Mouse (Mus musculus) gastrocnemius, adult 8-10 months (tissue): ENCODE results near the gene Ablim1. TPM values are rescaled to one million over a fixed set of nuclear protein-coding genes. Genes with fewer than 3 reads are reported as not detected.
A peak's percentile ranks its signal among the peaks of the same experiment; 100 is the strongest.
"Not testable (repeated sequence)": the region's sequence is repeated elsewhere in the genome, so short reads cannot be mapped to it uniquely, and the experiment has no call there.

Experiments
- DNase-seq, 2 experiments: peaks; one replicate each; pipeline ENCODE4 v3.0.0; 2022; ENCODE audit warnings: low spot score in 2 of 2
- total RNA-seq, 4 experiments: library from RNA; stranded (reverse); gene quantifications; 2 replicates each; pipeline ENCODE4 v1.2.4; 2022

The Ablim1 gene
- total RNA-seq, 4 experiments from 2014 or later = 37.8 to 51.1 (median 48.1) TPM

DNA sequence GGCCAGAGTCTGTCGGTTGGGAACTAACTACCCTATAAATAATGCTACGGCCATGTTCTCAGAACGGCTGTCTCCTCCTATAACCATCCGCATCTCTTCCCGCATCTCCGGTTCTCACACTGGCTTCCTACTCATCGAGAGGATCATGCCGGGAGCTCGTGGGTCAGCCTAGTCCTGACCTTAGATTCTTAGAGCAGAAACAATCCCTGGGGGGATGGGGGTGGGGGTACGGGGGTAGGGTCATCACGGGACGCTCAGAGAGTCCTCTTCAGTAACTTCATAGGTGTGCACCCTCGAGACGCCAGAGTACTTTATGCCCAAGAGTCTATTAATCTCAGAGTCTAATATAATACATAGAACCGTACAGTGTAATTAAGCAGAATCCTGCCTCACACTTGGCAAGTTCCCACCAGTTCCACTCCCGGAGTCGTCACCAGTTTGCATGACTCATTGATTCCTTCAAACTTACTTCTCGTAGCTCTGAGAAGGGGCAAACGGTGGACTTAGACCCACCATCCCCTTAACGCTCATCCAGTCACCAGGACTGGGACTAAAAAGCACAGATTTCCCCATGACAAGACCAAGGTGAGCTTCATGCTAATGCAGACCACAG, 156.9 kb downstream of the Ablim1 start:
- DNase-seq = no peak

DNA sequence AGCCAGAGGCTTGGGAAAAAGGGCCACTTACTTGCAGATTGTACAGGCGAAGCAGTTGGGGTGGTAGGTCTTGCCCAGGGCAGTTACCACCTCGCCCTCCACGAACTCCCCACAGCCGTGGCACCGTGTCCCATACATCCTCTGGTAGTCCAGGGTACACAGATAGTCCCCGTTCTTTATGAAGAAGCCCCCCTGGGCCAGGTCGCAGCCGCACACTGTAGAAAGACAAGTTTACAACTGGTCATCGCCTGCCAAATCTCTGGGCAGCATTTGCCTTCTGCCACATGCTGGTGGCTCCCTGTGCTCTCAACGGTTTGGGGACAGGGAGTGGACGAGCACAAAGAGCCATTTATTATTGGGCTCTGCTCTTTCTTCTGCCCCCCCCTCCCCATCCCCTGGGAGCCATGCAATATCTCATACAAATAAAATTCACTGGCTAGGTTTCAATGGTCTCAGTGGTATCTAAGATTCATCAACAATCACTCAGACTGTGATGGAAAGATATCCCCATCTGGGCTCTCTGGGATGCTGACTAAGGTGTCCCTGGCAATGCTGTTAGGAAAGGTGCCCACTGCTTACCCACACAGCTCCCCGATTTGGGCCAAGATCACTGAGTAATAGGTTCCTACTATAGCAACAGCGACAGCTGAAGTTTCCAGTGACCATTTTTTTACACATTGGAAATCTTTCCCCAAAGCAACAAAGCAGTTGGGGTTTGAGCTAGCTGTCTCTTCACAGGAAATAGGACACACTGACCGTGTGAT, 159.4 kb downstream of the Ablim1 start:
- DNase-seq = no peak

- no peak for DNase-seq
Observed at GRCm38 (mm10) chr19:57152357-57152756, 162.4 kb downstream of the Ablim1 start.

DNA sequence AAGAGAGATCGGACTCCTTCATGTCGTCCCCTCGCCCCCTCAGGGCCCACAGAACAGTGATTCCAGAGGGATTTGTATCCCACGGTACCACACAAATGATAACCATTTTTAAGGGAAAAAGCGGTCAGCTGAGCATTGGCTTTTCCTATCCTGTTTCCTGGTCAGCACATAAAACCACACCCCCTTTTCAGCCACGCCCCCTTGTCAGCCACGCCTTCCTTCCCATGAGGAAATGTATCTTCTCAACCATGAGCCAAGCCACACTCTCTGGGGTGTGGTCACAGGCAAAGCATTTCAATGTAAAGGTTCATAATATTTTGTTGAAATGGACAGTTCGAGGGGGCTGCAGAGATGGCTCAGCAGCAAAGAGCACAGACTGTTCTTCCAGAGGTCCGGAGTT, 163.2 kb downstream of the Ablim1 start:
- no peak for DNase-seq

- no peak for DNase-seq
Observed at GRCm38 (mm10) chr19:57150275-57150674, 164.4 kb downstream of the Ablim1 start.

GRCm38 (mm10) chr19:57147746-57148145, 167.0 kb downstream of the Ablim1 start:
- no peak for DNase-seq

- DNase-seq = no peak
Observed at GRCm38 (mm10) chr19:57146936-57147335, 167.8 kb downstream of the Ablim1 start.

- no peak for DNase-seq
Observed at GRCm38 (mm10) chr19:57143646-57144045, 171.1 kb downstream of the Ablim1 start.

DNA sequence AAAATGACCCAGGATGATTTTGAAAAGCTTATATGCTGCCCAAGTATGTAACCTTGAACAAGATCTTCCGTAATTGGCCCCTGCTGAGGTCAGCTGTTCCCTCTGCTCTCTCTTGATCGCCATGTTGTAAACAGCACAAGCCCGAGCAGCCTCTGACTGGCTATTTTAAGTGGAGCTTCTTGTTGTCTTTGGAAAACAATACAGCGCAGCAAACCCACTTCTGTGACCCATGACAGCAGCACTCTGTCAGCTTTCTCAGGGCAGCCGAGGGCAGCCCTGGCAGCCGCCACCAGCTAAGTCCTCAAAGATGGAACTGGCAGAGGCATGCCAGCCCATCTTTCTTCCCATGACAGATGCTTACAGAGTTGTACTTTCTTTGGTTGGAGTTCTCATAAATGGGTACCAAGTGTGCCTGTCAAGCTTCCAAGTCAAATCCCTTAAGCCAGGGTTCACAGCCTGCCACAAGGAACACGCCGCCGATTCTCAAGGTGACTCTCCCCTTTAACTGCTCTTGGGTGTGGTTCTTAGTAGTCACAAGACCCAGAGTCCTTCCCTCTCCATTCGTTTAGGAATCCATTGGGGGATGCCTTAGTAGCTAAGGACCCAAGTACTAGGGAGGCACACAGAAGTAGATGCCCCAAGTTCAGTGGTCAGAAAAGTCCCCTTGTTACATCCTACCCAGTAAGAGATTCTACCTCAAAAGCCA, 172.8 kb downstream of the Ablim1 start:
- no peak for DNase-seq

DNA sequence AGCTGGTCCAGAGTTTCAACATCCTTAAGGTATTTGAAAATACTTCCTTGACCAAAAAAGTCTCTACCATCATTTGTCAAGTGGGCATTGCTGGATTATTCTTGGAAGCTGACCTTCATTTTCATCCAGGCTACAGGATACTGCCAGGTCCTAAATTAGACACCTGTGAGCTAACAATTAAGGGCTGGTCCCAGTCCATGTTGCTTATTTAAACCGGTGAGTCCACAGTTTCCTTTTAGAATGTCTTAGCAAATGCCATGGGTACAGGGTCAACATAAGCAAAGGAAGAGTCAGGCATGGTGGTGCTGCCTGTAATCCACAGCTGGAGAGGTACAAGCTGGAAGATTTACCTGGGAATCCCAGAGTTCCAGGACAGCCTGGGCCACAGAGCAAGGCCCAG, 173.8 kb downstream of the Ablim1 start:
- DNase-seq = no peak

DNA sequence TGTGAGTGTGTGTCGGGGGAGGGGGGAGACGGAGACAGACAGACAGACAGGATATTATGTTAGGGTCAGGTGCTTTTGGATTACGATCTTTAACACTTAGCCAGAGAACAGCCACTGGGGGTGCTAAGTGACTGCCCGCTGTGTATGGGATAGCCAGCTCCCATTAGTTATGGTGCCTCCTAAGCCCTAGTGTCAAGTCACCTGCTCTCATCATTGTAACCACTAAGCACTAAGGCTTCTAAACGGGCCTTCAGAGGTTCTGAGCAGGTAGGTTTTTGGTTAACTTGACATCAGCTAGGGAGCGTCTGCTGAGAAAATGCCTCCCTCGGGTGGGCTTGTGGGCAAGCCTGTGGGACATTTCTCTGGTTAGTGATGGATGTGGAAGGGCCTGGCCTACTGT, 174.6 kb downstream of the Ablim1 start:
- DNase-seq = no peak

GRCm38 (mm10) chr19:57138909-57139617, 175.7 kb downstream of the Ablim1 start:
- no peak for DNase-seq

DNA sequence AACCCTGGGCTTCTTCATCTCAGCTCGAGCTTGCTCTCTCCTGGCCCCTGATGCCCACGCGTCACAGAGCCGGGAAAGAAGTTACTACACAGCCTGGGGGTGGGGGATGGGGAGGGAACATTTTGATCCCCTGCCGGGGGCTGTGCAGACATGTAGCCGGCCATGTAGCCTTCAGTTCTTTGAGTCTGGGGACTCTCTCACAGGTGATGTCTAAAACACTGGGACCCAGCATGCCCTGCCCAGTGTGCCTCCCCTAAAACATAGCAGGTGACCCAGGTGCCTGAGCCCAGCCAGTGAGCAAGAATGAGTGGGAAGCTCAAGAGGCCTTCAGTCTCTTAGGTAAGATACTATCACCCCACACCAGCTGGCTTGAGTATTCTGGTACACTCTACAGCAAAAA, 176.2 kb downstream of the Ablim1 start:
- no peak for DNase-seq

DNA sequence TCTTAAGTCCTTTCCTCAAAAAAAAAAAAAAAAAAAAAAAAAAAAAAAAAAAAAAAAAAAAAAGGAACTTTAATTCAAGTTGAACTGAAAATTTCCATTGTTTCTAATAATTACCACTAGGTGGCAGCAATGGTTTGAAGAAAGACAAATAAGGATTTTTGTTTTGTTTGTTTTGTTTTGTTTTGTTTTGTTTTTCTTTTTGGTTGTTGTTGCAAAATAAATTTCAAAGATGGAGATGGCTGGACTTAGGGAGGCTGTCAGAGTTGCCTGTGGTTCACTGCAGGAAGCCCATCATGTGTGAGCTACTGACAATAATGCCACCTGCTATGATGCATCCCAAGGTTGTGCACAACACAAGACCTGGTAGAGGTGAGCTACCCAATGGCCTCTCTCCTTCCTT, 176.7 kb downstream of the Ablim1 start:
- DNase-seq = no peak

DNA sequence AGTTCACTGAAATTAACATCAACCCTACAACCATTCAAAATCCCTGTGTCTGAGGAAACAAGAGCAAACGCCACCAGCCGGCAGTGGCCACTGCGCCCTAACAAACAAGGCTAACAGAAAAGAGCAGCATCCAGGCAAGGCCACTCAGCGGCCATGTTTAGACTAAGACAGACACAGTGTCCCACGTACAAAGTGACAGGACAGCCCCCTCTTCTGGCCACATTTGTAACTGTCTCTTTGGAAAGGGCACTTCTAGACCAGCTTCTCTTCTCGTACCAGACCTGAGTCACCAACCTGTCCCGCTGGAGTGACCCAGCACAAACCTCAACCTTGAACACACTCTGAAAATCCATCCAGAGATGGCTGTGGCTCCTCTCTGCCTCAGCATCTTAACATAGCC, 178.5 kb downstream of the Ablim1 start:
- DNase-seq = peak in 1 of 2 experiments; percentile 60

DNA sequence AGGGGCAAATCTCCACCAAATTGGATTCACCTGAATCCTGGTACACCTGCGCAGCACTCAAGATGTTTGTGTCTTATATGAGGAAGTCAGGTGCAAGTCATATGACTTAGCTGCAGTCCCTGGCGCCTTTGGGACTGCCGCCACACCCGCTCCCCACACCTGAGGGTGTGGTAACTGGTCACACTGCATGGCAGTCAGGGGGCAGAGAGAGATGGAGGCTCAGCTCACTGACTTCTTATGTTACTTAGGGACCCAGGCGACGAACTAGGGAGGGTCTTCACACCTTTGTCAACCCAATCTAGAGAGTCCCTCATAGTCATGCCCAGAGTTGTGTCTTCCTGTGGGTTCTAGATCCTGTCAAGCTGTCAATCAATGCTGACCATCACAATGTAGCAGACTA, 179.1 kb downstream of the Ablim1 start:
- not testable (repeated sequence) for DNase-seq

DNA sequence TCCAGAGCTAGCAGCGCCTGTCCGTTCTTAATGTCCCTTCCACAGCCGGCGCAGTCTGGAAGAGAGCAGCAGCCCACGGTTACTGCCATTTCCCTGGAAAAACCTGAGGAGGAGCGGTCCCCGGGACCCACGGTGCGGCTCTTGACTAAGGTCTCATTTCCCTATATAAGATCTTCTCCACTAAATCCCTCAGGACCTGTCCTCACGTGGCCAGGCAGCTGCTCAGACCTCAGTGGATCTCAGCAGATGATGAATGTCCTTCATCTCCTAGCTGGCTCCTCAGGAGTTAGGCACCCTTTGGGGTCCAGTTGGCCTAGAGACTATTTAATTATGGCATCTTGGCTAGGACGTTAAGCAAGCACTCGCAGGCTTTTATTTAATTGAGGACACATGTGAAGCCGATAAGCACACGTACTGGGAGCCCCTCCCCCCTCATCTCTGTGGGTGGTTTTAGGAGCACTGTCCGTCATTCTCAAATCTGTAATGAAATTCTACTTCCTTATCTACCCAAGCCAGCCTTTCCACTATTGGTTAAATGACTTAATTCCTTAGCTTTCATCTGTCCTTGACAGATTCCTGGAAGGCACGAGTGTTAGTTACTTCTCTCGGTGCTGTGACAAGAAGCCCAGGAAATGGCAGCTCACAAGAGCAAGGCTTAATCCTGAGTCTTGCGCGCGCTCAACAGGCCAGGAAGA, 179.9 kb downstream of the Ablim1 start:
- no peak for DNase-seq

DNA sequence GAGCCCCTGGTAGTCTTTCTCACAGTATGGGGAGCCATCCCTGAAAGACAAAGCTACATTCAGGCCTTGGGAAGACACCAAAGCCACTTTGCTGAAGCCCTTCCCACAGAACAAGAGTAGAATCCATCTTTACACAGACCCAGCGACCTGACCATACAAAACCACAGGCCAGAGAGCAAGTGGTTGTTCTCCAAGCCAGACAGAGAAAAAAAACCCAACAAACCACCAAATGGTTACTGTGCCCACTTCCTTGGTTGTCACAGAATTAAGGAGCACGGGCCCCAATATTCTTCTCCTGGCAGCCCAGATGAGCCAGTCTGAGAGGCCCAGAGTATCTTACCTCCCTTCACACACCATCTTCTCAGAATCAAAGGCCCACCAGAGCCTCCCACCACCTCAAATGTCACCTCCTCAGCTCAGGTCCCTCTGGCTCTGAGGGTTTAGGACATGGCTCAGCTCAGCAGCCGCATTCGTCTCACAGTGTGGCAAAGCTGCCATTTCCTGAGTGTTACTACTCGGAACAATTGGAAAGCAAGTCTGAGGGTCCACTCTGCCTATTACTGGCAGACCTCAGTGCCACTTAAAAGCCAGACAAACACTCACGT, 181.7 kb downstream of the Ablim1 start:
- no peak for DNase-seq

- DNase-seq = no peak
Observed at GRCm38 (mm10) chr19:57132281-57132680, 182.4 kb downstream of the Ablim1 start.

DNA sequence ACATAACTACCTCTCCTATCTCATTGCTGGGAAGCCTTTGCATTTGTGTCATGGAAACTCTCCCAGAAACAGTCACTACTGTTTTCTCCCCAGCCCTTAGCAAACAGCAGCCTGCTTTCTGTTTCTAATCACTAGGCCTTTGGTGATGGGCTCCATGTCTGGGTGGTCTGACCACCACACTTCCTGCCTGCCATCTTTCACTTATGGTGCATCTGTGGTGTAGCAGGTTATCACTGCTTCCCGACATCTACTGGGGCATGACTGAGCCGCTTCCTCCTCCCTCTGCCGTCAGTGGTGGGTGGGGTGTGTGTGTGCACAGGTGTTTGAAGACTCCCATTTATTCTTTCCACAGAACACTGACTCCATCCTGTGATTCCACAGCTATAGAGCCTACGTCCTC, 183.4 kb downstream of the Ablim1 start:
- no peak for DNase-seq

DNA sequence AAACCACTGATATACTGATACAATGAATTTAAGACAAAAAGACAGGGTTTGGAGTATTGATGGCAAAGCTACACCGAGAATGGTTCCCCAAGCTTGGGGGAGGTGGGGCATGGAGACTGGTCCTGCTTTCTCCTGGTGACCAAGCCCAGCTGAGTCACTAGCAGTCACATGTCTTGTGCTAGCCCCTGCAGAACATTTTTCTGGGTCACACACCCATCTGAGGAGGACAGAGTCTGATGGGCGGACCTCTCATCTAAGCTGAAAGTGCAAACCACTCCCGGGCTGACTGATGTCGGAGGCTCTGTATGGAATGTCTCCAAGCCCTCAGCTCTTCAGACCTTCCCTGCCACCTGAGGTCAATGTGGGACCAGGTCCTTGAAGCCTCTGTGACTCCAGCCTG, 184.1 kb downstream of the Ablim1 start:
- DNase-seq = peak; percentile 18 to 34
